Mouse (Mus musculus): ENCODE data around the gene Nxt1.

Gene Nxt1

DNA sequence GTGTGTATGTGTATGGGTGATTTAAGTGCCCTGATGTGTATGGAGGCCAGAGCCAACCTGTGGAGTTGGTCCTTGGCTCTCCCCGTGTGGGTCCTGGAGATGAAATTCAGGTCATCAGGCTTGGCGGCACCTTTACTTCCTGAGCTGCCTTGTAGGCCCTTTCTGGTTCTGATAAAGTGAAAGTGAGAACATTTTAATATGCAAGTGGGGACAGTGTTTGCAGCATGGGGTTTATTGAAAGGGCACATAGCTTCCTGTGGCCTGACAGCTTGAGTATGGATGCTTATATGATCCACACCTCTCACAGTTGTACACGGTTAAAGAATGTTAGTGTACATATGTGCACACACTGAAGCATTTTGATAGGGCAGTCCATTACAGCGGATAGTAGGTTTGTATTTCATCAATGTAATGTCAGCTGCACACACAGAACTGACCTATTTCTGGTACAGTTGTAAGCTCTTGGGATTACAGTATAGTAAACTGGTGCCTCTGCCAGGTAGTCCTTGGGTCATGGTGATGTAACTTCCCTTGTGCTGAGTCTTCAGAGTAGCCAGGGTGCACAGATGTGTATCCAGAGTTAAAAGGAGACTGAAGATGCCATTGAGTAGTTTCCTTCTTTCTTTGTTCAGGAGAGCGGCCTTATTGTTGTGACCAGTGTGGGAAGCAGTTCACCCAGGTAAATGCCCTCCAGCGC, 17.2 kb downstream of the Nxt1 start:
- DNase-seq (ENCODE audit: low spot score in 2 of 2): no peak

DNA sequence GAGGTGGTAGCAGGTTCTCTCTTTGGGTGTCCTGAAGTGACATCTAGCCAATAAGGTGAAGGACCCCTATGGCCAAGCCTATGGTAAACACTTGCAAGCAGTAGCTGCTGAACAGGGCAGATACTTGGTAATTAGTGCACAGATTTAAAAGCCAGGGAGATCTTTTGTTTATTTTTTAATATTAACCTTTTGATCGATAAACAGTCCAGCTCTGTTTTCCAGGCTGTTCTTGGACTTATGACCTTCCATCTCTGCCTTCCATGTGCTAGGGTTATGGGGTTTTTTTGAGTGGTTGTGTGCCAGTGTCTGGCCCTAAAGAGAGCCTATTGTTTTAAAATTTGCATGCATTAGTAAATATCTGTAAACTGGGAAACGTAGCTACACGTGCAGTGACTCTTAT, 17.9 kb downstream of the Nxt1 start:
- no peak for DNase-seq (ENCODE audit: low spot score in 2 of 2)

DNA sequence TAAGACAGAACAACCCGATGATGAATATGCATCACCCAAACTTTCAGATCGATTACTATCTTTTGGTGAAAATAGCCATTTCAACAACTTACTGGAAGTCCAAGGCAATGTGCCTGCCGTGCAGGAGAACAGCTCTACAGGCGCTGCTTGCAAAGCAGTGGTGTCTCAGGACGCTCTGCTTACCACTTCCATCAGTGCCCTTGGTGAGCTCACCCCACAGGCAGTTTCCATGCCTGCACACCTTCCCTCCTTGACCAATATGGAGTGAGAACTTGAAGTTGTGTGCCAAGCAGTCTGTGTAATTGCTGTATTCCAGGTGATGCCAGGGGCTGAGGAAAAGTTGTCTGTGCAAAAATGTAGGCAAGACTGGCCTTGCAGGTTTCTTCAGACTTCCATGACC, 18.4 kb downstream of the Nxt1 start:
- no peak for DNase-seq (ENCODE audit: low spot score in 2 of 2)

DNA sequence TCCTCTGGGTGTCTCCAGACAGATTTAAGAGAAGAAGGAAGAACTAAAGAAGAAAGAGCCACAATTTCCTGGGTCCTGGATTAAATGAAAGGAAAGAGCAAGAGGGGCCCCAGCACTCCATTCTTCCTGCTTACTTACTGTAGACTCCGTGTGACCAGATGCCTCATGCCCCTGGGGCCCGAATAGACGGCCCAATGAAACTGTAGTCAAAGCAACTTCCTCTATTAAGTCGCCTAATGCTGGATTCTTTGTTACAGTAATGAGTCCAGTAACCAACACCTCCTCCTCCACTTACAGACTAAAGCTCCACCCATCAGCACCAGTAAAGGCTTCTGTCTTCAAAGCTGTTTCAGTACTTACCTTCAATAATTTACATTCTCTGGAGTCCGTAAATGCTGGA, 26.2 kb downstream of the Nxt1 start:
- no peak for DNase-seq (ENCODE audit: low spot score in 2 of 2)

DNA sequence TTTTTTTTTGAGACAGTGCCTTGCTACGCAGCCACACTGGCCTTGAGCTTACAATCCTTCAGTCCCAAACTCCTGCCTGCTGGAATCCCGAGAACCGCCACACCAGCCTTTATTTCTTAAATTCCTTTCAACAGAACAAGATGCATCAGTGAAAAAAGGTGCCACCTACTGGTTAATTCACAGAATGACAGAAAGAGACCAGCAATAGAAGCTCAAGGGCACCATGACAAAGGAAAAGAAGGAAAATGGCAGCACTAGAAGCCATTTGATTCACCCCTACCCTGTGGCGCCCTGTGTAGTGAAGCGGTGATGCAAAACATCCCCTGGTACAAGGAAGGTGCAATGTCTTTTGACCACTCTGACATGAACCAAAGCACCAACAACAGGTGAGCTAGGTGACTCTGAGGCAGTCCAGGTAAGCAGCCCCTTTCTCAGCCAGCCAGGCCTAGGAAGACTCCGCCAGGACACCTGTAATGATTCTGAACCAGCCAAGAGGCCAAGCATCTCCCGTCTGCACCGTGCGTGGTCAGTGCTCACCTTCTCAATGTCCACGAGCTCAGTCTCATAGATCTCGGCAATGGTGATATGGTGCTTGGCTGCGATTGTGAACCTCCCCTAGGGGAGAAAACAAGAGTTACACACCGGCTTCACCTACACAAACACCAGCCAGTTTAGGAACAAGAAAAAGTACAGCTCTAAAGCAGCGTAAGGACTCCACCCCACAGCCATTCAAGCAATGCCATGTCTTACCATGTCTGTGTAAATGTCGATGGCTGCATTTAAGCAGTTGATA, 34.2 kb downstream of the Nxt1 start:
- DNase-seq (ENCODE audit: low spot score in 2 of 2): no peak

DNA sequence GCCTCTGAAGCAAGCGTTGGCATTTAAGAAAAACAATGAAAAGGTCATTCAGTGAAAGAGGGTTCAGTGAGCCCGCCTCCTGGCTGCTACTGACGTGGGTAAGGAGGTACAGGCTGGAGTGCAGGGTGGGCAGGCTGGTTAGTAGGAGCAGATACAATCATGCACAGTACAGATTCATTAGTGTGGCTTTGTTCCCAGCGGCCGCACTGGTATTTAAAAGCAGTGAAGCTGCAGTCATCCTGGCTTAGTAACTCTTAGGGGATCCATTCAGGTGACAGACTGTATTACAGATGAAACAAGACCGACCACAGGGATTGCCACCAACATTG, 34.8 kb downstream of the Nxt1 start:
- no peak for DNase-seq (ENCODE audit: low spot score in 2 of 2)

DNA sequence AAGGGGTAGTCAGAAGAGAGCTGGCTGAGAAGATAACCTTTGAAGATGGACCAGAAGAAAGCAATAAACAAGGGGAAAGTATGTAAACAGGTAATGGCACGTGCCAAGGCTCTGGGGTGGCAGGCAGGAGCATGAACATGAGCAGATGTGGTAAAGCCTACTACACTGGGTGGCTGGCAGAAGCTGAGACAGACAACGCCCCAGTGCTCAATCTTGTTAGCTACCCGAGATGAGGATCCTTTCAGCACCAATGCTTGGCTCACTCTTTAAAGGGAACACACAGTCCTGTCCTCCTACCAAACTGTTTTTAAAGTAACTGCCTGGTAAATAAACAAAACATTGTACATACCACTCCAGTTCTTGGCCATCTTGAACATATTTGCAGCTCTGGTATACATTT, 39.9 kb downstream of the Nxt1 start:
- no peak for DNase-seq (ENCODE audit: low spot score in 2 of 2)

DNA sequence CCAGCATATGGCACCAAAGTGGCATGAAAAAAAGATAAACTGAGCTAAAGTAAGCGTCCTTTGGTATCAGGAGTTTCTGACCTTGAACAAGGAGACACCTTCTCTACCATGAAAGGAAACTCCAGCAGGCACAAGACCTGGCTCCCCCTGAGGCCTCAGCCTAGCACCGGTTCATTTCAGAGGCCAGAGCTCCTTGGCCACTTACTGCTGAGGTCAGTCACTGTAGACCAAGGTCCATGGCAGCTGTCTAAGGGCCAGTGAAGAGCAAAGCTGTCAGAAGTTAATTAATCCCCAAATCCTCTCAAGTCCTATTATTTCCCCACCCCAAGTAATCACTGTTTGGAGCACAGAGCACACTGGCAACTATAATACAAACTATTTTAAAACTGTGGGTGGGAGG, 44.7 kb downstream of the Nxt1 start:
- DNase-seq (ENCODE audit: low spot score in 2 of 2): no peak

DNA sequence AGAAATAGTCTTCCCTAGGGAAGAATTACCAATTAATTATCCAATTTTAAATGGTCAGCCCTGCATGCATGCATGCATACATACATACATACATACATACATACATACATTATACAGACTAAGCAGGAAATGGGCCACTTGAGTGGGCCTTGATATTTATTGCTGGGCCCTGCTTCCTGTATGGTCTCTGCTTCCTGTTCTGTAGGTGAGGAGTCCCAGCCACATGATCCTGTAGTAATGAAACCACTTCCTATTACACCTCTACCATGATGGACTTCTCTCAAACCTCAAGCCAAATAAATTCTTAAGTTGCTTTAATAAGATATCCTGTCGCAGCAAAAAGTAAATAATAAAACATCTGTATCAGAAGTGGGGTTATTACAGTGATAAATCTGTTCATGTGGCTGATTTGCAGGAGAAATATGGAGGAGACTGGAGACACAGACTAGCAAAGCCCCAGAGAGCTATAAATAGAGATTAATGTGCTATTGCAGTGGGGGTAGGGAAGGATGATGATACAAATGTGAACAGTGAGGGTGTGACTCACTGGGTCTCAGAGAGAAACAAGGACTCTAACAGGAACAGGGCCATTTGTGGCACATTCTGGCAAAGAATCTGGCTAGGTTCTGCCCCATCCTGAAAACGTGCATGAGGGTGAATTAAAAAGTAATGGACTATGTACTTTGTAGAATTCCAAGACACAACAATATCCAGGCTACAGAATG, 47.0 kb downstream of the Nxt1 start:
- DNase-seq (ENCODE audit: low spot score in 2 of 2): no peak
